Mouse (Mus musculus): ENCODE measurements around the gene Frmd4b.

GRCm38 (mm10) chr6:97540458-97540857 lies 76.9 kb downstream of the Frmd4b start:
- TF ChIP-seq CTCF (IDR thresholded peaks at IDR 0.05; ENCODE audit: low read depth, low read length) (no peak), TAL1 (conservative IDR thresholded peaks at IDR 0.05; ENCODE audit: low read depth, low read length) (no peak), GATA1 (IDR thresholded peaks at IDR 0.05; ENCODE audit: borderline replicate concordance, low read length) (no peak), POLR2AphosphoS5 (IDR thresholded peaks at IDR 0.05; ENCODE audit: insufficient replicate concordance, low read depth, low read length) (no peak)
